Mouse (Mus musculus): ENCODE measurements around the gene Spata21.
A peak's percentile ranks its signal among the peaks of the same experiment; 100 is the strongest.
"Not testable (repeated sequence)": the region's sequence is repeated elsewhere in the genome, so short reads cannot be mapped to it uniquely, and the experiment has no call there.

The Spata21 gene

DNA sequence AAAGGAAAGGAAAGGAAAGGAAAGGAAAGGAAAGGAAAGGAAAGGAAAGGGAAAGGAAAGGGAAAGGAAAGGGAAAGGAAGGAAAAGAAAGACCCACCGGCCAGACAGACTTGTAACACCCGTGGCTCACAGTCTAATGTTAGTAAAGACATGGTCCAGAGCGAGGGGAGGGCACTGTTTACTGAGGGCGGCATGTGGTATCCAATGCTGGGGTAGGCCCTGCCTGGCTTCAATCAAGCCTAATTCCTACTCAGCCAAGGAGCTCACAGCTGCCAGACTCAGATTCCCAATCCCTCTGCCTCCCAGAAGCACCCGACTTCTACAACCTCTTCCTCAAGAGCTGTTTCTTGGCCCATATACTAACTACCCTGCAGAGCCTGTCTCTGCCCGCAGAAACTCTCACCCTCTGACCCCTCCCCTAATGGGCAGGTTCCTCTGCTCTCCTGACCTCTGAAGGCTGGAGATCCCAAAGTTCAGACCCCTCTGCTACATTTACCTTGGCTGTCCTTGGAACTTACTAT, 41.1 kb downstream of the Spata21 start:
- DNase-seq (ENCODE audit: extremely low spot score, low read depth, low spot score) = no peak

DNA sequence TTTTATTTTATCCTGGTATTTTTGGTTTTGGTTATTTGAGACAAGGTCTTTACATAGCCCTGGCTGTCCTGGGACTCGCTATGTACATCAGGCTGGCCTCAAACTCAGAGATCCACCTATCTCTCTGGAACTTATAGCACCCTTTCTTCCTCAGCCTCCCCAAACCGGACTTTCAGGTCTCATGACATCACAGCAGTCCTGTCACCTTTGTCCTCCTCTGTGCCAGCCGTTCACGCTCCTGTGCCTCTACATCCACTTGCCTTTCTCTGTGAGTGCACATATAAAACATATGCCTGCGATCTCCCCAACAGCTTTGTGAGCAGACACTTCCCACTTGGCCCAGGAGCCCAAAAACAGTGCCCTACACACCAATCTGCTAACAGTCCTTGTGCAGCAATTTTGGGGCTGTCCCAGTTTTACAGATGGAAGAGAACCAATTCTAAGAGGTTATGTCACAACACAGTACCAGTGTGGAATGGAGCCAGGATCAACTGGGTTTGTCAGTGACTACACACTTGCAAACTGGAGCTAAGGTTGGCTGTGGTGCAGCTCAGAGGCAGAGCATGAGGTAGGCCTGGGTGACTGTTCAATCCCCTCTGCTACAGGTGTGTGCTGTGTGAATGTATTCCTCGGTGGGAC, 42.7 kb downstream of the Spata21 start:
- no peak for DNase-seq (ENCODE audit: extremely low spot score, low read depth, low spot score)

DNA sequence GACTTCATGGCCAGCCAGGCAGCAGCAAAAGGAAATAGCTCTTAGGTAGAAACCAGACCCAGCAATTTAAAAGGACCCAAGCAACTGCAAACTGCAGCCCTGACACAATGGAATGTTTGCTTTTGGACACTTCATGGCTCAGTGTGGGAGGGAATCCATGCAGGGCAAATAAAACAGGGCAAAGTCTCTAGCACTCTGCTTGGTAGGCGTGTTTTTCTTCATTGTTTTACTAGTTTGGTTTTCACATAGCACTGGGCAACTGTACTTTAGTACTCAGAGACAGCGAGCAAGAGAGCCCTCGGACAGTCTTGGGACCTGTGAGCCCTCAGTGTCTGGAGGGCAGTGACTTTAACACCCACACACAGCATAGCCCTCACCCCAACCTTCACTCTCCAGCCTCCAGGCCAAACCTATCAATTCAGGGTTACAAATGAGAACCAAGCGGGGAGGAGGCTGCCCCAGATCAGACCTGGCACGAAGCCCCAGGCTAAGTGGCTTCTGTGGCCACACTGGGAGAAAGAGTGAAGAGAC, 43.5 kb downstream of the Spata21 start:
- DNase-seq (ENCODE audit: extremely low spot score, low read depth, low spot score) = no peak

DNA sequence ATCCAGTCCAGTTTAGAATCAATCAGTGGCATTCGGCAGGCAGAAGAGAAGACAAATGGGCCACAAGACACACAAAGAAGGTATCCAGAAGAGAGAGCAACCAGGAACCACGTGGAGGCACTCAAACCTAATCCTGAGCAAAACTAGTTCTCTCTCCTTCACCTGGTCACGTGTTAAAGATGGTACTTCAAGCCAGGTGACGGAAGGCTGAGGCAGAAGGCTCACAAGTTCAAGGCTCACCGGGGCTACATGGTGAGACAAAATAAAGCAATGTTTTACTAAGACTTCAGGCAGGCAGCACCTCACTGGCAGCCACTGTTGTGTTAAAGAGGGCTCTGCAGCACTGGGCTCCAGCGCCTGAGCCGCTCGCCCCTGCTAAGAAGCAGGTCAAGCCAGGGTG, 44.1 kb downstream of the Spata21 start:
- DNase-seq (ENCODE audit: extremely low spot score, low read depth, low spot score) = no peak

DNA sequence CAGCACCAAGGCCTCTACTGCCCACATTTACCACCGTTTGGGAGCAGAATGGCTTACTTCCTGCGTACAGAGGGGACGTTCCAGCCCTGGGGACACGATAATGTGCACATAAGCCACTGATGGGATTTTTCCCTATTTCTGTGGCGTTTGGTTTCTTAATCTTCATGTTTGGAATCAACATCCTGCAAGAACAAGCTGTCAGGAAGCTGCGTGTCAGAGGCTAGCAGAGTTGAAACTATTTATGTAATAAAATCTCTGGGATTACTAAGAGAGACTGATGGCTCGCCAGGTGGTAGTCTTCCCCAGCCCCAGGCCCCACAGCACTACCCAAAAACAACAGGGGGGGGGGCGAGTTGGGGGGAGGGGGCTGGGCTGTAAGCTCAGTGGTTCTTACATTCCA, 45.1 kb downstream of the Spata21 start:
- no peak for DNase-seq (ENCODE audit: extremely low spot score, low read depth, low spot score)

DNA sequence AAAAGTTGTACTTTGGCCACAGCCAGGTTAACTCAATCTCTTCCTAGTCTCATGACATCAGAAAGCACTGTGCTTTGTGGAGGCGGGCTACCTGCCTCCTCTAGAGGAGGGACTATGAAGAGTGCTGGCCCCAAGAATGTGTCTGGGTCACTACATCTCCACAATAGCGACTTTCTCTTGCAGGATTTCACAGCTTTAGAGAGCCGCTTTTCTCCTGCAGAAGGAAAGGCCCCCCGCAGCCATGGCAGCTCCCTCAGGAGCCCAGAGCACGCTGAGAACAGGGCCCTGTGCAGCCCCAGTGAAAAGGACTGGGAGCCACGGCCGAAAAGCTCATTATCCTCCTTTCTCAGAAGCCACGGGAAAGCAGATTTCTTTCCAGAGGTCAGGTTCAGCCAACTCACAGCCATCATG, 45.9 kb downstream of the Spata21 start:
- DNase-seq (ENCODE audit: extremely low spot score, low read depth, low spot score) = no peak

DNA sequence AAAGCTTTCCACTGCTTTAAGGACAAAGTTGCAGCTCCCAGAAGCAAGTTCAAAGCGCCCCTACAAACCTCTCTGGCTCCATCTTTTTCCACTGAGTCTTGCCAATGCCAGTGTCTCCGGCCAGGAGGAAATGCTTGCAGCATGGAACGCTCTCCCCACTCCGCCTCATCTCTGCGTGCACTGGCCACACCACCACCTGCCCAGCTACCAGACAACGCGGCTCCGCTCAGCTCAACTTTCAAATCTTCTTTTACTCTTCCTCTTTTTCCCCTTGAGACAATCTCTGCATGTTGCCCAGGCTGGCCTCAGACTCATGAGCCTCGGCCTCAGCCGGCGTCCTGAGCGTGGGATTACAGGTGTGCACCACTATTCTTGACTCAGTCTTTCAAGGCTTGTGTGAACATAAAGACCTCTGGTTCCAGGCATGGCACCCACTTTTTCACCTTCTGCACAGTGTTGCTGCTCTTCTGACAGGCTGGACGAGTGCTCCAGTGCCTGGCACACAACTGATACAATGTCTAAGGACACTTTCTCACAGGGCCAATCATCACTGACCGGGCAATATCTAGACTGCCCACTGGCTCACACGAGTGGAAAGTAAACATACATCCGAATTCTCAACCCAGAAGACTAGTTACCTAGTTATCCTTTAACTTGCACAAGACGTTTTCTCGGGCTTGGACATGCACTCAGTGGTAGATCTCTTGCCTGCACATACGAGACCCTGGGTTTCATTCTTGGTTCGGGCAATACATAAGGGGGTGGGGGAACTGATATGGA, 46.8 kb downstream of the Spata21 start:
- DNase-seq (ENCODE audit: extremely low spot score, low read depth, low spot score) = no peak

DNA sequence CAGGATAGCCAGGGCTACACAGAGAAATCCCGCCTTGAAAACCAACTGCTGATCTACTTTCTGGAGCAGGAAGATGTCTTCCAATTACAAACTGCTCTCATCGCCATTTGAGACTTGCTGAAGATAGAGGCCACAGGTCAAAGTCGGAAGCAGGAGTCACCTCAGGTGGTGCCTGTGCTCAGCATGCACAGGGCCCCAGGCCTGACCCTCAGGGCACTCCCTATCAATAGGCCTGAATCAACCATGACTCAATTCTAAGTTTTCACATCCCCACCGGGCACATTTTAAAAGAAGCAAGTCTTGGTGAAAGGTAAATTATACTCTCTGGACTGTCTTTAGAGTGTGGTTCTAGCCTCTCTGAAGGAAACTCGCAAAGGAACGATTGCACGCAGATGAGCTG, 48.0 kb downstream of the Spata21 start:
- no peak for DNase-seq (ENCODE audit: extremely low spot score, low read depth, low spot score)

DNA sequence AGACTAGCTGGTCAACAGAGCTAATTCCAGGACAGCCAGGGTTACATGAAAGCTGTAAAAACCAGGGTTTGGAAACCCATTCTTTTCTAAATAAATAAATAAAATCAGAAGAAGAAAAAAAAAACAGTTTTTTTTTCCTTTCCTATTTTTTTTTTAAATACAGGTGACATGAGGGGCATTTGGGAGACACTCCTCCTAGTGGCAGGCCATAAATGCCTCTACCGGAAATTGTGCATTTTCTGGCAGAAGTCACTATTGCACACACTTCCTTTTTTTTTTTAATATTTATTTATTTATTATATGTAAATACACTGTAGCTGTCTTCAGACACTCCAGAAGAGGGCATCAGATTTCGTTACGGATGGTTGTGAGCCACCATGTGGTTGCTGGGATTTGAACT, 49.6 kb downstream of the Spata21 start:
- not testable (repeated sequence) for DNase-seq (ENCODE audit: extremely low spot score, low read depth, low spot score)

DNA sequence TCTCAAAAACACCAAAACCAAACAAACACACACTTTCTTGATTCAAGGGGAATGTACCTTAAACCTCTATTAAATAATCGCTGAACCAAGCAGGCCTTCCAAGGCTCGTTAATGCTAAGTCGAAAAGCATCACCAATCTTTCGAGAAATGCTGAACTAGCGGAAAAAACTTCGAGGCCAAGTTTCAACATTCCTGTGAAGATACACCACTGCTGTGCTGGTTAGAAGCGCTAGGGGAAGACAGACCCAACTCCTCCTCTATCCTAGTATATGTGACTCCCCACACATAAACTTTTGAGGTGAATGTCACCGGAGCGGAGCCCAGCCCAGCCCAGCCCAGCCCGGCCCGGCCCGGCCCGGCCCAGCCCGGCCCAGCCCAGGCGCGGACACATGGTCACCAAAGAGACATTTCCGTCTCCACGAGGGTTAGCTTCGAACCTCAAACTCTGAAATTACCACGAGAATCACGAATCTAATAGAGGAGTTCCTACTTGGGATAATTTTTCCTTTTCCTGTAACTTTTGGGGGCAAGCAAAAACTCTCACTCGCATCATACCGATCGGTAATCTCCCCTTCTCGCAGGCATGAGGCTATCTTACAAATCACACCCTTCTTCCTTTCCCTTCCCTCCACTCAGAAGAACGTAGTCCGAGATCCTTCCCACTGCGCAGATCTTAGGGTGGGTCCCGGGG, 50.4 kb downstream of the Spata21 start:
- no peak for DNase-seq (ENCODE audit: extremely low spot score, low read depth, low spot score)

DNA sequence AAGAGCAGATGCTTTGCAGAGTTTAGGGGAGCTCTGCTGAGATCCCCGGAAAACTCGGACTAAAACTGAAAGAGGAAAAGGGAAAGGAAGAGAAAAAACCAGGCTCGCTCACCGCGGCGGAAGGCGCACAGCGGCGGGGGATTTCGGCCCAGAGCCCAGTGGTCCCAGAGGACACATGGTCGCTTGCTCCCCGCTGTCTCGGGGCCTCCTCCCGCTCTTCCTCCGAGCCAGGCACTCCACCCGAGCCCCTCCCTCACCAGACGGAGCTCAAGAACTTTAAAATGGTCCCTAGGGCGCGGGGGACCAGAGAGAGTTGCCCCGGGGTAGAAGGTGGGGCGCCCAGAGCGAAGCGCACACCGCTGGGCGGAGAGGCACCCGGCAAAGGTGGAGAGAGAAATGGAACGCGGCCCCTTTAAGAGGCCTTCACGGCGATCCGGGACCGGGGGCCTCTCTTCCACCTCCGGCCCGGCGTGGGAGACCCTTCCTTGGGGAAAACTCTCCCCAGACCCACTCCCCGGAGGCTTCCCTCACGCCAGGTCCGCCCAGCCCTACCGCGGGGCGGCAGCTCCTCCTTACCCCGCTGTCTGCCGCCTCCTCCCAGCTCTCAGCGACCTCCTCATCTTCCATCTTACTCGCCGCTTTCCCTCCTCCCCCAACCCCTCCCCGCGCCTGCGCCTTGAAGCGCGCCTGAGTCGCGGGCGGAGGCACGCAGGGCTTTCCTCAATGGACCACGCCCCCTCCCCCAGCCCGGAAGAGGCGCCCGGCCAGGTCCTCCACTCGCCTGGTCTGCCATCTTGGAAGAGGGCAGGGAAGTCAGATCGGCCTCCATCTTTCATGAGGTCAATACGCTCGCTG, 51.2 kb downstream of the Spata21 start, which contains the start of gene Szrd1:
Gene Szrd1 (minus strand): TSS at position 660 of the 855 bp plus-strand sequence.
- peak; percentile 92 for DNase-seq (ENCODE audit: extremely low spot score, low read depth, low spot score)

DNA sequence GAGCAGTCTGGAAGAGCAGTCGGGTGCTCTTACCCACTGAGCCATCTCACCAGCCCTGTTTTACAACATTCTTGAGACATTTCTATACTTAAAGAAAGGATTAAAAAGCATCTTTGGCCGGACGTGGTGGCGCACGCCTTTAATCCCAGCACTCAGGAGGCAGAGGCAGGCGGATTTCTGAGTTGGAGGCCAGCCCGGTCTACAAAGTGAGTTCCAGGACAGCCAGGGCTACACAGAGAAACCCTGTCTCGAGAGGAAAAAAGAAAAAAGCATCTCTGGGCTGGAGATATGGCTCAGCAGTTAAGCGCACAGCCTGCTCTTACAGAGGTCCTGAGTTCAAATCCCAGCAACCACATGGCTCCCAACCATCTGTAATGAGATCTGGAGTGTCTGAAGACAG, 52.2 kb downstream of the Spata21 start:
- DNase-seq (ENCODE audit: extremely low spot score, low read depth, low spot score) = not testable (repeated sequence)

DNA sequence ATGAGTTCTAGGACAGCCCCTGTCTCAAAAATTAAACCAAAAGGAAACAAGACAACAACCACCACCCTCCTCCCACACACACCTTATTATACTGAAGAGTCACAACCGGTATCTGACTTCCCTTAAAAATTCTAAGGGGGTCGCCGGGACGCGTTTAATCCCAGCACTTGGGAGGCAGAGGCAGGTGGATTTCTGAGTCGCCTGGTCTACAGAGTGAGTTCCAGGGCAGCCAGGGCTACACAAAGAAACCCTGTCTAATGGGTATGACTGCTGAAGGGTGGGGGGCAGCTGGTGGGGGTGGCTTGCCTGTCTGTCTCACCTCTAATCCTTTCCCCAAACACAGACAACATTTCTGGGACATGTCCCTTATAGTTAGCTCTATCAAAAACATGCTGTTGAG, 52.8 kb downstream of the Spata21 start:
- no peak for DNase-seq (ENCODE audit: extremely low spot score, low read depth, low spot score)

DNA sequence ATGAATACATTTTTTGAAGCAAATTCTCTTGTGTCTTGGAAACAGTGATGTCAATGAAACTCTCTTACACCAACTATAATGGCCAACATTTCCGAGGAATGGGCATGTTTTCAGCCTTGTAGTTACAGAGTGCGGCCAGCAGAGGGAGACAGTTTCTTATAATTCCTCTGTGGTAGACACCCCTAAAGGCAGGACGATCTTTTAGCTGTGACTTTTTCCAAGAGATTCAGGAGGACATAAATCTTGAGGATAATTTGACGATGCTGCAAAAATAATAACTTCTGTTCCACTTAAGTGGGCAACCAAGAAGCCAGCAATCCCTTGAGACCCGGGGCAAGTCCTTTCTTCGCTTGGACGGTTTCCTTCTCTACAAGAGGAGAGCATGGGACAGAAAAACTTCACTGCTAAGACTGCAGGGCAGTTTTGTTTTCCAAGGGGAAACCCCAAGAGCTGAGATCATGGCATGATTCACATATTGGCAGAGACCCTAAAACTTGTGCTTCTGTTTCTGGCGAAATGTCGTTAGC, 54.2 kb downstream of the Spata21 start:
- no peak for DNase-seq (ENCODE audit: extremely low spot score, low read depth, low spot score)

DNA sequence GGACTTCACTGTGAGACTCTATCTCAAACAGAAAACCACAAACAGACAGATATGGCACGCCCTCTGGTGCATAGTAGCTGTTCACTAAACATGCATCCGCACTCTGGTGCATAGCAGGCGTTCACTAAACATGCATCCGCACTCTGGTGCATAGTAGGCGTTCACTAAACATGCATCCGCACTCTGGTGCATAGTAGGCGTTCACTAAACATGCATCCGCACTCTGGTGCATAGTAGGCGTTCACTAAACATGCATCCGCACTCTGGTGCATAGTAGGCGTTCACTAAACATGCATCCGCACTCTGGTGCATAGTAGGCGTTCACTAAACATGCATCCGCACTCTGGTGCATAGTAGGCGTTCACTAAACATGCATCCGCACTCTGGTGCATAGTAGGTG, 57.0 kb downstream of the Spata21 start:
- not testable (repeated sequence) for DNase-seq (ENCODE audit: extremely low spot score, low read depth, low spot score)

DNA sequence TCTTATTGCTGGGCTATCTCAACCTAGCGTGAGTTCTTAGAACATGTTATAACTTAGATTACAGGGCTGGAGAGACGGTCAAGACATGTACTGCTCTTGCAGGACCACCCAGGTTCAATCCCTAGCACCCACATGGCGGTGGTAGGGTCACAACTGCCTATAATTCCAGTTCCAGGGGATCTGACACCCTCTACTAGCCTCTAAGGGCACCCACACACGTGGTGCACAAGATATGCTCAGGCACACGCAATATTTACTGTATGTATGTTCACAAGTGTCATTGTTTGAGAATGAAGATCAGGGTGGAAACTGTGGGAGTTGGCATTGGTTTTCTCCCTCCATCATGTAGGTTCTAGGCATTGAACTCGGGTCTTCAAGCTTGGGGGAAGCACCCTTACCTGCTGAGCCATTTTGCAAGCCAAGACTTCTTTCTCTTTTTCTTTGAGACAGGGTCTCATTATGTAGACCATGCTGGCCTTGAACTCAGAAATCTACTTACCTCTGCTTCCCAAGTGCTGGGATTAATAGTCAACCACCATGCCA, 58.4 kb downstream of the Spata21 start:
- no peak for DNase-seq (ENCODE audit: extremely low spot score, low read depth, low spot score)

DNA sequence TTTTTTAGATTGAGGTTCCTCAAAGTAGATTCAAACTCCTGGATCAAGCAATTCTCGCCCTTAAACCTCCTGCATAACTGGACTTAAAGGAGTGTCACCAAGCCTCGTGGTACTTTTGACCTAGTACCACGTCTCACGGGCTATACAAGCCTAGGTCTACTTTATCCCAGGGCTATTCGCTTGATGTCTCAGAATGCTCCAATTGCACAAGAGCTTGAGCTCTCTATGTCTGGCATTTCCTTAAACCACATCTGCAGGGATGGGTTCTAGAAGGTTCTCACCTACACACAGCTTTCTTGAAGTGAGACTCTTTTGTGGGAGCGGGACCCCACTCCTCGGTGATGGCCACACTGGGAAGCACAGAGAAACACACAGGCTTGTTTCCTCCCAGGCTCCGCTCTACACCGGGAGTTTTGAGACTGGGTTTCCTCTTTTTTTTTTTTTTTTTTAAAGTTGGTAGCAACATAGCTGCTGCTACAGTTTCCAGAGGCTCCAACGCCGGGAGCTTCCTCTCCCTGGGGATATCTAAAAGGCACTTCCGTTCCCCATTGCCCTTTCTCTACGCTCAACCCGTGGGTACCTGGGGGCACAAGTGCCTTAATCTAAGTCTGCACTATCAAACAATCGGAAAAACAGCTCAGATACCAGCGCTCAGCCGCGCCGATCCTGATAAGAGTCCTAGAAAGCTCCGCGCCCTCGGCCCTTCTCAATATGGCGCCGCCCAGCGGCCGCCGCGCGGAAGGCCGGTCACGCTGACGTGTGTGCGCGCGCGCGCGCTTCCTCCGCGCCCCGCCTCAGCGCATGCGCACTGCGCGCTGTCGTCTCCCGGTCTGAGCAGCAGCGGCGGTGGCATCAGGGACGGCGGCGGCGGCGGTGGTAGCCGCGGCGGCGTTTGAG, 59.2 kb downstream of the Spata21 start, which contains the start of gene Fbxo42:
Gene Fbxo42 (plus strand): TSS at position 802 of the 897 bp plus-strand sequence.
- DNase-seq (ENCODE audit: extremely low spot score, low read depth, low spot score) = peak; percentile 60

DNA sequence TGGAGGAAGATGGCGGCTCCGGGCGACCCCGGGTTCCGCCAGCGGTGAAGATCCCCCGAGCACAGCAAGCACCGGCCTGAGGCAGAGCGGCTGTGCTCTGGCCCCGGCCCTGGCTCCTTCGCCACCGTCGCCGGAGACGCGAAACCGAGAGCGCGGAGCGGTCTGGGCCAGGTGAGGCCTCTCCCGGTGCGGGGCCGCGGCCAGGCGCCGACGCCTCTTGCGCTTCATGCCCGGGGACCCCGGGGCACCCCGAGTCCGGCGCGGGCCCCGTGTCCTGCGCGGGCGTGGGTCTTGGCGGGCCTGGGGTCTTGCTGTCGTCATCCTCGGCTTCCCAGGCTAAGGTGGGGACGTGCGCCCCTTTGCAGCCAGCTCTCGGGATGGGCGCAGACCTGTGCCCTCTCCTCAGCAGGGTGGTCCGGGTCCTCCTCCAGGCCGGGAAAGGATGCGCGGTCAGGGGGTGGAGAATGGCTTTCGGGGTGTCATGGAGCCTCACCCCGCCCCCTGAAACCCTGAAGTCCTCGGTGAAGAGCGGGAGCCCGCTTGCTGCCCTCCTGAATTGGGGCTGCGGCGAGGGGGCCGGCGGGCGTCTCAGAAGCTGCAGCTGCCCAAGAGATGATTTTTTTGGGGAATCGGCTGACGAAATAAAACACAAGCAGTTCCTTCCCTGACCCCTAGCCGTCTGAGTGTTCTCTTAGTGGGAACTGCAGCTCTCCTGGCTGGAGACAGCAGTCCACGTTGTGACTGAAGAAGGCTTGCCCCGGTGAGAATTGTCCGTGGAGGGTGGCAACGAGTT, 60.1 kb downstream of the Spata21 start:
- DNase-seq (ENCODE audit: extremely low spot score, low read depth, low spot score) = no peak
